Mouse (Mus musculus) kidney, embryonic 15.5 days (tissue): Measurements from ENCODE around the gene Lpp. TPM values are rescaled to one million over a fixed set of nuclear protein-coding genes. Genes with fewer than 3 reads are reported as not detected.

Experiments used
- microRNA counts: library from miRNA; unstranded; fragments of <30 nt; microRNA quantifications from one replicate; lab custom pipeline; 2016
- microRNA-seq: library from miRNA; unstranded; fragments of <30 nt; microRNA quantifications from one replicate; pipeline ENCODE4, GENCODE M21; 2016
- polyA plus RNA-seq: library from polyadenylated mRNA; unstranded; fragments of >200 nt; fragmentation: Nextera tagmentation; extraction: Ambion mirVana; gene quantifications from 2 replicates; pipeline ENCODE4 v1.2.1, GENCODE M21; 2015

Lpp gene
- polyA plus RNA-seq, 1 experiment from 2014 or later: 58.6 TPM

MicroRNAs within 50 kb of the gene (microRNA counts, 519-probe panel; counts per million panel counts)
- 3,159 counts per million, percentile 83 among the panel's probes with 10 or more counts for microRNA mmu-miR-28 (lab: Ali Mortazavi, UCI)

Small RNA genes within 50 kb of the gene (microRNA-seq; reads per million reads assigned to microRNA genes)
- 1,020 reads per million, percentile 79 among the genes with 10 or more reads in this experiment for gene Mir28a
